Mouse (Mus musculus) B cell, adult 2 months (primary cell): ENCODE measurements around the gene Car15.

Source experiments
- DNase-seq, 2 experiments: peaks; one replicate each; pipeline ENCODE4 v3.0.0; 2022

Gene Car15

DNA sequence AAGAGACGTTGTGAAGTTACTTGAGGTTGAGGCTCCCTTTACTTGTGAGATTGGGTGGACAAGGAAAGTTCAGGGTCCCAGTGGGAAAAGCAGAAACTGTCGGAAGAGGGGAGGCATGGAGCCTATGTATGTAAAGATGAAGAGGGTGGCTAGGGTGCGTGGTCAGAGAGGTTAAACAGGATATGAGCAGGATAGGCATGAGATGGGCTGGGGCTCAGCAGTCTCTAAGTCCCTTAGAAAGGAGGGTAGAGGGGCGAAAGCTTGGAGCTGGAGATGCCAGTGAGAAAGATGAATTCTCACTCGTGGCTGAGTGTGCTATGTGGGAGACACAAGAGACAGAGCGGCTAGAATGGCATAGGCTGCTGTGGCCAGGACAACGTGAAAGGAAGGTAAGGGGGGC lies 5.3 kb downstream of the Car15 start, which contains the start of gene B830017H08Rik:
TSS of gene B830017H08Rik (plus strand) at position 301 of the 400 bp plus-strand sequence.
- no peak for DNase-seq

DNA sequence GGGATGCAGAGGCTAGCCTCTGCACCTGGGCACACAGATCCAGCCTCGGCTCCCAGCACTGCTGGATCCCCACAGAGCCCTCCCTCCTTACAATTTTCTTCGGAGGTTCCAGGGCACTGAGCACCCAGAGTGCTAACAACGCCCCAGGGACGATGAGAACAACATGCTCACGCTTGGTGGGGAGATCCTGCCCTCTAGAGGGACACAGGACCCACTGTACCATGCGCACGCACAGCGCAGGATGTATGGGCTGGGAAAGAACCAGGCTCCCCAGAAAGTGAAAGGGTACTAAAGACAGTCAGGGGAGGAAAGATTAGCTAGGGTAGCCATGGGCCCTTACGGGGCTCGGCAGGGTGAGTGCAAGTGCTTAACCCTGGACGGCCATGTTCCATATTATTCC lies 6.4 kb downstream of the Car15 start:
- no peak for DNase-seq

DNA sequence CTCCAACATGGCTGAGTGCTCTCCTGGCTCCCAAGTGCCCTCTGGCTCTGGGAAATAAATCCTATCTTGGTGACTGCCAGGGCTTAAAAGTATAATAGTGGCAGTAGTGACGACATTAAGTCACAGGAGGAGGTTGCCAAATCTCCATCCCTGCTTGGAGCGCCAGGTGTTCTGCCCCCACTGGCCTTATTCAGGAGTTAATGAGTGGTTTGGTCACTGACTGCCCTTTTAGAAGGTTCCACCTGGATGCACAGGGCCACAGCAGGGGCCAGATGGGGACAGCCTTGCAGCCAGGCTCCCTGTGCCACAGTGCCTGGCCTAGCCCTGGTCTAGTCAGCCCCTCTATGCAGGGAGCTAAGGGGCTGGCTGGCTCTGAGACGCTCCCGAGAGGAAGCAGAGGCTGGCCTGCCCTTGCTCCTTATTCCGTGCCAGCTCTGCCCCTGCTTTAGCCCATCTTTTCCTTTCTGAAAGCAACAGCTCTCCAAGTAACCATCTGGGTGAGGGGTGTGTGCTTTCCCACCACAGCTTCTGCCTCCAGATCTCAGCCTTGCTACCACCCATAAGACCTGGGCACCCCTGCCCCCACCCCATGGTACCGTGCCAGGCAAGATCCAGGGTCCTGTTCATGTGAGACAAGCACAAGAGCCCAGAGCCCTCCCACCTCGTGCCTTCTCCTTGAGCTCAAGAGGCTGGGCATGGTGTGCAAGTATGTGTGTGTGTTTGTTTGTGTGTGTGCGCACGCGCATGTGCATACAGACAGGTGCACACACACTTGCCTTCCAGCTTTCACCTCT lies 7.6 kb downstream of the Car15 start:
- DNase-seq = no peak

DNA sequence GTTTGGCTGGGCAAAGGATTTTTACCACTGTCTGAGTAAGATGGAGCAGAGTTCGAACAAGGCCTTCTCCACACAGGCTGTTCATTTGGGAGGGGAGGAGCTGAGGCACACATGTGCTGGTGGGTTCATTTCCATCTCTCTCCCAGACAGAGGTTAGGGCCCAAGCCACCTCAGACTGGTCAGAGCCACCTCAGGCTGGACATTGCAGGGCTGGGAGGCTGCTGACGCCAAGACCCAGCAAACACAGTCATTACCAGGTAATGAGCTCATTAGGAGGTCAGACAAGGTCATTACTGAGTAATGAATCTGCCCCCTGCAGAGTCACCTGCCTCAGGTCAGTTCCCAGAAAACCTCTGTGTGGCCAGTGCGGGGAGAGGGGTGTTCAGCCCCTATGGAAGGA lies 9.3 kb downstream of the Car15 start:
- DNase-seq = no peak

DNA sequence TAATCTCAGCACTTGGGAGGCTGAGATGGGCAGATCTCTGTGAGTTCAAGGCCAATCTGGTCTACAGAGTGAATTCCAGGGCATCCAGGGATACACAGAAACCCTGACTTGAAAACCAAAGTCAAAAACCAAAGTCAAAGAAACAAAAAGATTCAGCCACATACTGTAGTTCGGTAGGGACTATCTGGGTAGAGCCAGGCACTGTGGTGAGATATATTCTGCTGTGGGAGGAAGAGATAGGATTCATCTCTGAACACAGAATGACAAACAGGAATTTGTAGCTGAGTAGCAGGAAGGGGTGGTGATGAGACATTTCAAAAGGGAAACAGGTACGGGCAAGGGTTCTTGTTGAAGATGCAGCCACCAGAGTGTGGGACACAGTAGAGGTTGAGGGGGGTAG lies 9.9 kb downstream of the Car15 start:
- DNase-seq = no peak

DNA sequence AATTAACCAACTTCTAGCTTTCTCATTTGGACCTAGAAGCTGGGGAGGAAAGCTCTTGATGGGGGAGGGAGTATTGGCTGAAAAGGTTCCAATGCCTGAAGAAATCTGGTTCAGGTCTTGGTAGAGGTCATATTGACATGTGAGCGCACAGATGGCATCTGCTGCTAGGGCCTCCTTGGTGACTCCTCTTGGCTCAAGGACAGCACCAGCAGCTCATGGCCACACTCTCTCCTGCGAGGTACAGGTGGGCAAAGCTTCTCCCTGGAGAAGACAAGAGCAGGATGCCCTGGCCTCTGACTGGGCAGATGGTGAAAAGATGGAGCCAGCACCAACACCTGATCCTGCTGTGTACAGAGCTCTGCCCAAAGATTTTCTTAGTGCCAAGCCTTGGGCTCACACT lies 11.7 kb downstream of the Car15 start:
- DNase-seq = no peak

DNA sequence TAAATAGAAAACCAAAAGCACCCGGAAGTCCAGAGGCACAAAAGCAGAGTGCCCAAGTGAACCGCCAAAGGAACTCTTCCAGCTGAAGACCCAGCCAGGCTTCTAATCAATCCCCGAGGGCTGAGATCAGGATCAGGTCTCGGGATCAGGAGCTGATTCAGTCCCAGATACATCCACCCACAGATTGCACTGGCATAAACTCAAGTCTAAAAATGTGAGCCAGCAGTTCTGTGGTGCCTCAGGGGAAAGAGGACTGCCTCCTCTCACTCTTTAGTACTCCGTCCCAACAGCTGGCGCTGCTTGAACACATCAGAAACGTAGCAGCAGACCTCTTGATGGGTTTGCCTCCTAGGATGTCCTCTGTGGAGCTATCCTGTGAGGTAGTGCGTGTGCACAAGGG lies 21.6 kb downstream of the Car15 start:
- DNase-seq = no peak

DNA sequence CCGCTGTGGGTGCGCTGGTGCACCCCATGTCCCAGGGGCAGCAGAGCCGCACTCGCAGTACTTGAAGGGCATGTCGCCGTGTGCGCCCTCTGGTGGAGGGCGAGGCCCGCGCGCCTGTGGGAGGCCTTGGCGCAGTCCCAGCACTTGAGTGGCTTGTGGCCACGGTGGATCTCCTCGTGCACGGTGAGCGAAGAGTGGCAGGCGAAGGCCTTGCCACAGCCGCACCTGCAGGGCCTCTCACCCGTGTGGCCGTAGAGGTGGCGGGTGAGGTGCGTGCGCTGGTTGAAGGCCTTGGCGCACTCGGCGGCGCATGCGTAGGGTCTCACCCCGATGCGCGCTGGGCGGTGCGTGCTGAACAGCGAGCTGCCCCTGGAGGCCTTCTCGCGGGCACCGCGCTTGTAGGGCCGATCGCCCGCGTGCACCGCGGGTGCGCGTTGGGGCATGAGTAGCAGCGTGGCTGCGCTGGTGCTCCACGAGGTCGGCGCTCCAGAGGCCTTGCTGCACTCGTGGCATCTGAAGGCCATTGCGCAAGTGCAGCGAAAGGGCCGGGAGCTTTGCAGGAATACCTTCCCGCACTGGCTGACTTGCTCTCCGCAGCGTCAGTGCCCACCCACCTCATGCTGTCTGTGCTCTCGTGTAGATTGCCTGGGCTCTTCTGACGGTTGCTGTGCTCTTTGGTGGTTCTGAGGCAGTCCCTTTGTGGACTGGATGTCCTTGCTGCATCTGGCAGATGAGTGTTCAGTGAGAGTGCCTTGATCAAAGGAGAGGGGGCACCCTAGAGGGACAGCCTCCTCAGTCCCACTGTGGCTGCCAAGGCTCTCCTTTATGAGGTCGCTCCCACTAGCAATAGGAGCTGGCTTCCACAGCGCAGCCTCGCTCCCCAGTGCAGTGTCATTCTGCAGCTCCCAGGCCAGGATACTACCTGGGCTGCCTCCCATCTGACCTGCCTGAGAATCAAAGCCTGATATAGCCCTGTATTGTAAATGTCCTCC lies 22.5 kb downstream of the Car15 start:
- peak; percentile 73 to 74 for DNase-seq

DNA sequence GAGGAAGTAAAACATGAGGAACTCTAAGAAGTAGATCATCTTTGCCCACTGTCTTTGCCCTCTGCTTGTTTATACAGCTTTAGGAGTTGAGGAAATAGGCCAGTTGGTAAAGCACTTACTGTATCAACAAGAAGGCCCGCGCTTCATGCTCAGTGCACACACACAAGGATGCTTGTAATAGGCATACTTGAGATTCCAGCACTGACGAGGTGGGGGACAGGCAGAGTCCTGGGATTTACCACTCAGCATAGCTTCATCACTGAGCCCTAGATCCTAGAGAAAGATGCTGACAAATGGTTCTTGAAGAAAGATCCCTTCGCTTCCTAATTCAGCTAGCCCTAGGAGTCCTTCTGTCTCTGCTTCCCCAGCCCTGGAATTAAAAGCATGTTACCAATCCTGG lies 25.0 kb downstream of the Car15 start:
- no peak for DNase-seq

DNA sequence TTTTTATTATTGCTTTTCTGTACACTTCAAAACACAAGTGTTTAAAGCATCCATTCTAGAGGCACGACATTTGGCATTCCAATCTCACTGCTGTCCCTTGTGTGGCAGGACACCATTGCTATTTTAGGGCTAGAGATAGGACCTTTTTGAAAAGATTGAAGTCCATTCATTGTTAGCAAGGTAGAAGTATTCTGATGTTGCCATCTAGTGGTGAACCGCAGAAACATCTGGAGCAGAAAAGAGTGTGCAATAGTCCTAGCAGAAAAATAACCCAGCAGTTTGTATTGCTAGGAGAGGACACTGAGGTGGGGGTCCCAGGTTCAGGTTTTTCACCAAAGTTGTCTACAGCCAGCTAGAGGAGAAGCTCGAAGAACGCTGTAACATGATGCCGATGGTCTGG lies 26.0 kb downstream of the Car15 start:
- DNase-seq = peak; percentile 44 to 53

DNA sequence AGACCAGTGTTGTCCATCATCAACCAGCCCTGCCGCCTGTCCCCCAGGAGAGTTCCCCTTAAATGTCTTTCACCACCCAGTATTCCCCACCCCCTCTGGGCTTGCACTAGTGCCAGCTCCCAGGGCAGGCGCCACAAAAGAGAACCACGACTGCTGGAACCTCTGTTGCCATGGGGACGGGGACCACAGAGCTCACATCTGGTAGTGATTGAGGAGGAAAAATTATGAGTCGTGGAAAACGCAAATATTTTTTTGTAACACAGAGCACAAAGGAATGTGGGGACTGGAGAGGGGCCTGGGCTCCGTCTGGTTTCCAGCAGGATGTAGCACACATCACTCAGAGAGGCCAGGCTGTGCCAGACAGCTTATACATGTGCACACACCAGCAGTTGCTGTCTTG lies 28.5 kb downstream of the Car15 start:
- DNase-seq = no peak

DNA sequence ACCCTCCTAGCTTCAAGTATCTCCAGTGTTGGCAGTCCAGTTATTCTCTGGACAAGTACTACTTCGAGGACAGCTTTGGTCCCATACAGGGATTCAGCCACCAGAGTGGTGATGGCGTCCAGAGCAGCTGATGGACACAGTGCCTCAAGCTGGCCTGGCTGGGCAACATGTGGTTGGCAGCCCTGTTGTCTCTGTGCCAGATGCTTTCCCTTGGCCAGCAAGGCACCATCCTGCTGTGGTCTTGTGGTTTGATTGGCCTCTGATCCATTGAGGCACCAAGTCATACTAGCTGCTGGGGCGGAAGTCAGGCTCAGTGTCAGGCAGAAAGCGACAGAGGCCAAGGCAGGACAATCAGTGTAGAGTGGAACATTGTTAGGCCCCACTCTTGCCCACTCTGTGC lies 29.0 kb downstream of the Car15 start:
- no peak for DNase-seq

DNA sequence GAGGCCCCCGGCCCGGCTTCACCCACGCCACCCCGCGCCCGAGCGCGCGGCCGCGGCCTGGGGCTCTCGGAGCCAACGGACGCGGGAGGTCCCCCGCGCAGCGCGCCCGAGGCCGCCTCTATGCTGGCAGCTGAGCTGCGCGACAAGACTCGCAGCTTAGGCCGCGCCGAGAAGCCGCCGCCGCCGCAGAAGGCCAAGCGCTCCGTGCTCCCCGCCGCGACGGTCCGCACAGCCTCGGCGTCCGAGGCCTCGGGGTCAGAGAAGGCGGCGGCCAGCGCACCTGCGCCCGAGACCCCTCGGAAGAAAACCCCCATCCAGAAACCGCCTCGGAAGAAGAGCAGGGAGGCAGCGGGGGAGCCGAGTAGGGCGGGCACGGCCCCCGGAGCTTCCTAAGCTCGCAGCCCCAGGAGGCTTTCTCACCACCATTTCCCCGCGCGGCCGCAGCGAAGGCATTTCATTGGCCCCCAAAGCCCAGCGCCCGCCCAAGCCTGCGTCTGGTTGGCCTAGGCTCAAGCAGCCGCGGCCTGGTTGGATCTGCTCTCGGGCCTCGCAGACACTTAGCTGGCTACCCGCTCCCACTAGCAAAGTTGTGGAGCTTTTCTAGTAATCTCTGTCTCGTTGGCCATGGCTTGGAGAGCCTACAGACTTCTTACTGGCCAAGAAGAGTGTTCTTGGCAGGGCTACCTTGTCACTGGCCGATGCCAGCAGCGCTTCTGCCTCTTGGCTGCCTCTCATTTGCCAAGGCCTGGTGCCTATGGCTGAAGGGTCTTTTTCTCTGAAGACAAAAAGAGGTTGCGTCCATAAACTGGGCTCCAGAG lies 30.8 kb downstream of the Car15 start:
- peak; percentile 88 to 89 for DNase-seq

DNA sequence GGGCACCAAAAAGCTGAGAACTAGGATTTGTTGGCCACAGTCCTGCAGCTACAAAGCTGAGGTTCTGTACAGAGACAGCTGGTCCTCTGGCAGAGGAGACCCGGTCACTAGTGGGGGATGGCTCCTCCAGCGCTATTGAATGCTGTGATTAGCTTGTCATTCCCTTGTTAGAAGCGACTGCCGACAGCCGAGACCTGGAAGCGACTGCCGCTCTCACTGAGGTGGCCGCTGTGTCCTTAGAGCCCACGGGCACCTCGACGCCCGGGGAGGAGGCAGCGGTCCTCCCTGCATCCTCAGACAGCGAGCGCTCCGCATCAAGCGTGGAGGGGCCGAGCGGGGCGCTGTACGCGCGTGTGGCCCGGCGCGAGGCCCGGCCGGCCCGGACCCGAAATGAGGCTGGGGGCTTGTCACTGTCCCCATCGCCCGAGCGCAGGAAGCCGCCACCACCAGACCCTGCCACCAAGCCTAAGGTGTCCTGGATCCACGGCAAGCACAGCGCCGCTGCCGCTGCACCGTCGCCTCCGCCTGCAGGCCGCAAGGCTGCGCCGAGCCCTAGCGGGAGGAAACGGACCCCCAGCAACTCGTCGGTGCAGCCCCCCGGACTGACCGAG lies 31.5 kb downstream of the Car15 start:
- DNase-seq = peak; percentile 39 to 55

DNA sequence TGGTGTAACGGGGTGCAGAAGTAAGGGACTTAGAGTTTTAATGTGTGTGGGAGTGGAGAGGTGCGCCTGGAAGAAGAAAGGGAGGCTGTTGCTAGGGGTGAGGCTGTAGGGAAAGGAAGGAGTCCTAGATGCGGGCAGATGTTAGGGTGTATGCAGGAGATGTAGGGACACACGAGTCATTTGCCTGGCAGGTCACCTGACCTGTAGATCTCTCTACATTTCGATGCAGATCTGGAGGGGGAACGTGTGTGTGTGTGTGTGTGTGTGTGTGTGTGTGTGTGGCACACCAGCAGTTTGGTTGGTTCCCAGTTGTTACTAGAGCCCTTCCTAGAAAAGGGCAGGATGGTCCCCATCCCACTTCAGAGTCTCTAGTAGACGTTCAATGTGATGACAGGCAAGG lies 33.2 kb downstream of the Car15 start:
- peak; percentile 16 to 18 for DNase-seq

DNA sequence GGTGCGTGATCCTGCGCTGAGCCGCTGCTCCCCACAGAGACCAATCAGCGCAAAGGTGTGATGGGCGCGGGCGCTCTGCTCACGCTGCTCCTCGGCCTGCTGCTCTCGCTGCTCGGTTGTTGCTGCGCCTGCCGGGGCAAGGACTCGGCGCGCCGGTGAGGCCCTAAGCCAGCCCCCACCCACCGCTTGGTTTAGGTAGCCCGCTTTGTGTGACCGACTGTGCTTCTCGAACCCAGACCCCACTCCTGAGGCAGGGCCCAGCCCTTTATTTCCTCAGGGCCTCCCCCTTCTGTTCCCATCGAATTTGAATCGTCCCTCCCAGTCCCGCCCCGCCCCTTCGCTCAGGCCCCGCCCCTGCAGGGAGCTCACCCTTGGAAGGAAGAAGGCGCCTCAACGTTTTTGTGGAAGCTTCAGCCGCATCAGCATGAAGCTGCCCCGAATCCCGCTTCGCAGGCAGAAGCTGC lies 33.7 kb downstream of the Car15 start:
- DNase-seq = peak; percentile 36 to 45

DNA sequence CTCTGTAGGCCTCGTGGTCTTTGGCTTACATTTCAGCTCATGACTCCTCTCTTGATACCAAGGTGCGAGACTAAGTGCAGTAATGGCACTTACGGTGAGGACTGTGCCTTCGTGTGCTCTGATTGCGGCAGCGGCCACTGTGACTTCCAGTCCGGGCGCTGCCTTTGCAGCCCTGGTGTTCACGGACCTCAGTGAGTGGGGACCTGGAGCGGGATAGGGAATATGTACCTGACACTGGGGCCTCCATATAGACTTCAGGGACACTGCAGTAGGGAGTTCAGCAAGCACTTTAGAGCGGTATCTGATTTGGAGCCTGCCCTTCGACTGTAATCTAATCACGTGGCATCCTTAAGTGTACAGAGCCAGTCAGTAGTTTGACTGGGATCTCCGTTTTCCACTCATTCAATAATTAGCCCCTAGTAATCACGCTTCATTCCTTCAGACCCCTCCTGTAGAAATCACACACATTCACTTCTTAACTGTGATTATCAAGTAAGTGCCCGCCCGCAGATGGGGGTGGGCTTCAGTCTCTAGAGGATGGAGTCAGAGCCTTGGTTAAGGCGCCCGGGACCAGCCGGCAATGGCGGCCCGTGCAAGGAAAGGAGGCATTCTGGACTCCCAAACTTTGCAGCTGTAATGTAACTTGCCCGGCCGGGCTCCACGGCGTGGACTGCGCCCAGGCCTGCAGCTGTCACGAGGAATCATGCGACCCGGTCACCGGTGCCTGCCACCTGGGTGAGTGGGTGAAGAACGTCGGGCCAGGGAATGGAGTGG lies 34.3 kb downstream of the Car15 start:
- peak in 1 of 2 experiments; percentile 25 for DNase-seq

DNA sequence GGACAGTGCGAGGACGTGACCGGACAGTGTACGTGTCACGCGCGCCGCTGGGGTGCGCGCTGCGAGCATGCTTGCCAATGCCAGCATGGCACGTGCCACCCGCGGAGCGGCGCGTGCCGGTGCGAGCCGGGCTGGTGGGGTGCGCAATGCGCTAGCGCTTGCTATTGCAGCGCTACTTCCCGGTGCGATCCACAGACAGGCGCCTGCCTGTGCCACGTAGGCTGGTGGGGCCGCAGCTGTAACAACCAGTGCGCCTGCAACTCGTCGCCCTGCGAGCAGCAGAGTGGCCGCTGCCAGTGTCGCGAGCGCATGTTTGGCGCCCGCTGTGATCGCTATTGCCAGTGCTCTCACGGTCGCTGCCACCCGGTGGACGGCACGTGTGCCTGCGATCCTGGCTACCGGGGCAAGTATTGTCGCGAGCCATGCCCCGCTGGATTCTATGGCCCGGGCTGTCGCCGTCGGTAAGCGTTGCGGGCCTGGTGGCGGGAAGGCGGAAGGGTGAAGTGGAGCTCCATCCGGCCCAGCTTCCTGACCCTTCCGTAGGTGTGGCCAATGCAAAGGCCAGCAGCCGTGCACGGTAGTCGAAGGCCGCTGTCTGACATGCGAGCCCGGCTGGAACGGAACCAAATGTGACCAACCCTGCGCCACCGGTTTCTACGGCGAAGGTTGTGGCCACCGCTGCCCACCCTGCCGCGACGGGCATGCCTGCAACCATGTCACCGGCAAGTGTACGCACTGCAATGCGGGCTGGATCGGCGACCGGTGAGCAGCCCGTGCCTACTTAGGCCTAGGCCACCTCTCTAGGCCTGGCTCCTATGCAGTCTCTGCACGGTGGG lies 35.1 kb downstream of the Car15 start:
- peak; percentile 52 to 59 for DNase-seq

DNA sequence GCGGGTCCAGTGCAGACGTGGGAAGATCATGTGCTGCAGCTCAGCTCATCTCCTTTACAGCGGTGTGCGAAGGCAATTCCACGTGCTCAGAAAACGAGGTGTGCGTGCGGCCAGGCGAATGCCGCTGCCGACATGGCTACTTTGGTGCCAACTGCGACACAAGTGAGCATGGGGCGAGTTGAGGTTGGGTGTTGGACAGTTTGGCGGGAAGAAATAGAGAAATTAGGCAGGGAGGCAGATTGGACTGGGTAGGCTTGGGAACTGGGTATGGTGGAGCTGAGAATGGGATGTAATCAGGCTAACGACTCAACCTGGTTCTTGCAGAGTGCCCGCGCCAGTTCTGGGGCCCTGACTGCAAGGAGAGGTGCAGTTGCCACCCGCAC lies 35.7 kb downstream of the Car15 start:
- DNase-seq = no peak

DNA sequence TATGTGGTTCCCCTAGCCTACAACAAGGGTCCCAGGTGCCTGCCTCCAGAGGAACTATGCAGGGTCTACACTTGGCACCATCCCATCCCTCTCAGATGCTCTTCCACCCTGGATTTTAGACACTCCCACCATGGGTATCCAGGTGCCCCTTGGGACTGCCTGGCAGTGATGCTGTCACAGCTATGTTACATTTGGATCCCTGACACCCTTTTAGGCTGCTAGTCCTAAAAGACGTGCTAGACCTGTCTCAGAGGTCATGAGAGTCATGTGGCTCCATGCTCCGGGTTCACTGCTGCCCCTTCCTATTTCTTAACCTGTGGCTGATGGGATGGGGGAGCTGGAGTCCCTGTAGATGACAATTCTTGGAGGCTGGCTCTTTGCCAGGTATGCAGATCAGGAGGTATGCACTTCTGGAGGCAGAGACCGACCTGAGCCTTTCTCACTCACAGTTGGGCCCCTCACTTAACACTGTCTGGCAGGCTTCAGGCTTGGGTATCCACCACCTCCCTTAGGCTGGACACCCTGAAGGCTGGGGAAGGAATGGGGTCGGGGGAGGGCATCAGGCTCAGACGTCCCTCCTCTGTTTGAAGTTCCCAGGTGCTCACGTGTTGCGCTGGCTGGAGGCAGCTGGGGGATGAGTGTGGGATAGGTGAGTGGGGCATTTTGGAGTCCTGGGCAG lies 36.2 kb downstream of the Car15 start:
- no peak for DNase-seq
